Mouse (Mus musculus): ENCODE results near the gene St8sia1. TPM values are rescaled to one million over a fixed set of nuclear protein-coding genes. Genes with fewer than 3 reads are reported as not detected.

The St8sia1 gene
- total RNA-seq (2012; rRNA removed) = not detected in 2 replicates
- under 1 TPM in 1 of 2 experiments, not detected in 1; 0.01 TPM for polyA plus RNA-seq (2012; ENCODE audit: insufficient read depth in 1 of 2, insufficient read length in 2 of 2, low read depth in 1 of 2, low replicate concordance in 2 of 2, missing spikeins in 1 of 2)

GRCm38 (mm10) chr6:142964076-142964530 is at the start of gene St8sia1:
Gene St8sia1 (minus strand): TSS chr6:142964452.
- Histone ChIP-seq H3K9ac (ENCODE audit: control insufficient read depth, low read depth, low read length, poor library complexity, severe bottlenecking) (no peak within 1 kb of the TSS), H3K79me2 (ENCODE audit: control insufficient read depth, insufficient read depth, low read length, poor library complexity) (no peaks in the 10 kb centered on the region), H3K36me3 (ENCODE audit: control insufficient read depth in 1 of 2, insufficient read depth in 2 of 2, low read length in 2 of 2) (no peaks in the 10 kb centered on the region), H3K4me3 (ENCODE audit: control insufficient read depth in 1 of 2, insufficient read depth in 1 of 2, low read depth in 2 of 2, low read length in 2 of 2) (no peak within 1 kb of the TSS), H3K27ac (ENCODE audit: control insufficient read depth, low read depth, low read length) (no peak within 1 kb of the TSS), H3K9me3 (replicated peaks; ENCODE audit: insufficient read depth, low read length) (no peaks in the 10 kb centered on the region), H3K4me1 (ENCODE audit: control insufficient read depth in 1 of 2, insufficient read depth in 2 of 2, low read length in 2 of 2) (no peaks in the 10 kb centered on the region), H3K27me3 (ENCODE audit: control insufficient read depth in 1 of 2, insufficient read depth in 2 of 2, low read length in 2 of 2) (no peaks in the 10 kb centered on the region)
- no peak for DNase-seq (ENCODE audit: low read depth, low spot score)
- no peak for TF ChIP-seq ZNF384 (IDR thresholded peaks at IDR 0.05; ENCODE audit: low read depth, low read length)
- TF ChIP-seq USF2 (IDR thresholded peaks at IDR 0.05; ENCODE audit: borderline replicate concordance in 1 of 2, insufficient read depth in 1 of 2, low read depth in 1 of 2, low read length in 2 of 2) = no peak
- TF ChIP-seq E2F4 (IDR thresholded peaks at IDR 0.05; ENCODE audit: borderline replicate concordance, low read depth, low read length) = no peak
- no peak for TF ChIP-seq NRF1 (IDR thresholded peaks at IDR 0.05; ENCODE audit: insufficient read depth, low read depth, low read length, poor library complexity, severe bottlenecking)
- no peak for TF ChIP-seq KAT2A (conservative IDR thresholded peaks at IDR 0.05; ENCODE audit: low read depth, low read length)
- no peak for TF ChIP-seq CHD2 (IDR thresholded peaks at IDR 0.05; ENCODE audit: low read length)
- no peak for TF ChIP-seq POLR2AphosphoS5 (IDR thresholded peaks at IDR 0.05; ENCODE audit: borderline replicate concordance, low read depth, low read length)
- TF ChIP-seq MAX (IDR thresholded peaks at IDR 0.05; ENCODE audit: low read length) = no peak
- no peak for TF ChIP-seq SIN3A (IDR thresholded peaks at IDR 0.05; ENCODE audit: low read length)
- no peak for TF ChIP-seq UBTF (IDR thresholded peaks at IDR 0.05; ENCODE audit: borderline replicate concordance, insufficient read depth, low read depth, low read length)
- no peak for TF ChIP-seq MYC (IDR thresholded peaks at IDR 0.05; ENCODE audit: low read depth, low read length)
- TF ChIP-seq CHD1 (IDR thresholded peaks at IDR 0.05; ENCODE audit: low read depth, low read length) = no peak
- TF ChIP-seq MAZ (IDR thresholded peaks at IDR 0.05; ENCODE audit: low read depth, low read length) = no peak
- TF ChIP-seq RAD21 (IDR thresholded peaks at IDR 0.05; ENCODE audit: low read depth, low read length) = no peak
- TF ChIP-seq MAFK (IDR thresholded peaks at IDR 0.05; ENCODE audit: borderline replicate concordance, low read depth, low read length) = no peak
- TF ChIP-seq EP300 (IDR thresholded peaks at IDR 0.05; ENCODE audit: low read depth in 1 of 2, low read length in 2 of 2) = no peak
- TF ChIP-seq MXI1 (IDR thresholded peaks at IDR 0.05; ENCODE audit: low read depth, low read length) = no peak

GRCm38 (mm10) chr6:143012513-143013215 is 48.4 kb upstream of the St8sia1 start:
- H3K27me3 ChIP-seq (ENCODE audit: control insufficient read depth in 1 of 2, insufficient read depth in 2 of 2, low read length in 2 of 2) = no peaks in the 10 kb centered on the region
- no peaks in the 10 kb centered on the region for H3K9me3 ChIP-seq (replicated peaks; ENCODE audit: insufficient read depth, low read length)
- H3K27ac ChIP-seq (ENCODE audit: control insufficient read depth, low read depth, low read length) = no peak overlapping the region
- H3K36me3 ChIP-seq (ENCODE audit: control insufficient read depth in 1 of 2, insufficient read depth in 2 of 2, low read length in 2 of 2) = no peaks in the 10 kb centered on the region; a peak in 2 of 4 replicates
- no peaks in the 10 kb centered on the region for H3K79me2 ChIP-seq (ENCODE audit: control insufficient read depth, insufficient read depth, low read length, poor library complexity)
- H3K4me3 ChIP-seq (ENCODE audit: control insufficient read depth in 1 of 2, insufficient read depth in 1 of 2, low read depth in 2 of 2, low read length in 2 of 2) = no peak overlapping the region
- no peaks in the 10 kb centered on the region for H3K4me1 ChIP-seq (ENCODE audit: control insufficient read depth in 1 of 2, insufficient read depth in 2 of 2, low read length in 2 of 2)
- H3K9ac ChIP-seq (ENCODE audit: control insufficient read depth, low read depth, low read length, poor library complexity, severe bottlenecking) = no peak overlapping the region
- no peak for DNase-seq (ENCODE audit: low read depth, low spot score)
- TF ChIP-seq MAX (IDR thresholded peaks at IDR 0.05; ENCODE audit: low read length) (no peak), MAZ (IDR thresholded peaks at IDR 0.05; ENCODE audit: low read depth, low read length) (no peak), RAD21 (IDR thresholded peaks at IDR 0.05; ENCODE audit: low read depth, low read length) (no peak), RCOR1 (IDR thresholded peaks at IDR 0.05; ENCODE audit: low read depth, low read length) (no peak), CHD2 (IDR thresholded peaks at IDR 0.05; ENCODE audit: low read length) (no peak), SMC3 (IDR thresholded peaks at IDR 0.05; ENCODE audit: low read depth, low read length) (no peak), MEF2A (IDR thresholded peaks at IDR 0.05; ENCODE audit: extremely low read depth, insufficient replicate concordance, low read depth, low read length, poor library complexity, severe bottlenecking) (no peak), POLR2AphosphoS5 (IDR thresholded peaks at IDR 0.05; ENCODE audit: borderline replicate concordance, low read depth, low read length) (no peak), TAL1 (IDR thresholded peaks at IDR 0.05; ENCODE audit: low read length) (no peak), ELF1 (IDR thresholded peaks at IDR 0.05; ENCODE audit: low read depth, low read length) (no peak), E2F4 (IDR thresholded peaks at IDR 0.05; ENCODE audit: borderline replicate concordance, low read depth, low read length) (no peak), NELFE (IDR thresholded peaks at IDR 0.05; ENCODE audit: low read depth, low read length) (no peak), CHD1 (IDR thresholded peaks at IDR 0.05; ENCODE audit: low read depth, low read length) (no peak), BHLHE40 (IDR thresholded peaks at IDR 0.05; ENCODE audit: borderline replicate concordance, low read depth, low read length) (no peak), GATA1 (IDR thresholded peaks at IDR 0.05; ENCODE audit: low read depth, low read length) (no peak), JUND (IDR thresholded peaks at IDR 0.05; ENCODE audit: low read depth, low read length) (no peak), MAFK (IDR thresholded peaks at IDR 0.05; ENCODE audit: borderline replicate concordance, low read depth, low read length) (no peak), ZMIZ1 (IDR thresholded peaks at IDR 0.05; ENCODE audit: low read depth, low read length) (no peak), GABPA (IDR thresholded peaks at IDR 0.05; ENCODE audit: low read depth, low read length) (no peak)
